Mouse (Mus musculus) left cerebral cortex, adult 9 months (tissue): ENCODE results near the gene Itga4.

ENCODE experiments used
- DNase-seq, 2 experiments: peaks; one replicate each; pipeline ENCODE4 v3.0.0; 2022; ENCODE audit warnings: low spot score in 2 of 2

Gene Itga4

GRCm38 (mm10) chr2:79352100-79352802 is 97.0 kb downstream of the Itga4 start:
- DNase-seq = no peak

GRCm38 (mm10) chr2:79354773-79355172 is 99.5 kb downstream of the Itga4 start:
- peak; percentile 14 to 56 for DNase-seq

GRCm38 (mm10) chr2:79357835-79358234 is 102.6 kb downstream of the Itga4 start:
- DNase-seq = peak; percentile 2 to 18

- peak in 1 of 2 experiments; percentile 44 for DNase-seq
These were observed 106.8 kb downstream of the Itga4 start for GRCm38 (mm10) chr2:79362029-79362428.

- no peak for DNase-seq
These were observed 108.7 kb downstream of the Itga4 start for GRCm38 (mm10) chr2:79363920-79364319.

- no peak for DNase-seq
These were observed 112.5 kb downstream of the Itga4 start for GRCm38 (mm10) chr2:79367451-79368450.

- no peak for DNase-seq
These were observed 113.4 kb downstream of the Itga4 start for GRCm38 (mm10) chr2:79368661-79369060.

- no peak for DNase-seq
These were observed 113.9 kb downstream of the Itga4 start for GRCm38 (mm10) chr2:79369061-79369524.

GRCm38 (mm10) chr2:79369905-79370304 is 114.7 kb downstream of the Itga4 start:
- no peak for DNase-seq

GRCm38 (mm10) chr2:79370711-79371312 is 115.6 kb downstream of the Itga4 start:
- no peak for DNase-seq

GRCm38 (mm10) chr2:79371326-79372153 is 116.3 kb downstream of the Itga4 start:
- DNase-seq = no peak

GRCm38 (mm10) chr2:79372154-79372467 is 116.9 kb downstream of the Itga4 start:
- DNase-seq = no peak

- DNase-seq = no peak
These were observed 117.4 kb downstream of the Itga4 start for GRCm38 (mm10) chr2:79372486-79373200.

GRCm38 (mm10) chr2:79378346-79379086 is 123.3 kb downstream of the Itga4 start:
- DNase-seq = no peak

GRCm38 (mm10) chr2:79379087-79380041 is 124.1 kb downstream of the Itga4 start:
- no peak for DNase-seq
